Mouse (Mus musculus): Measurements from ENCODE around the gene Scn3b. TPM values are rescaled to one million over a fixed set of nuclear protein-coding genes. Genes with fewer than 3 reads are reported as not detected.

The Scn3b gene
- polyA plus RNA-seq, 1 experiment from 2014 or later = 13.7 TPM

- no peaks in the 10 kb centered on the region for H3K36me3 ChIP-seq
- no peak overlapping the region for H3K9ac ChIP-seq
- 19% methylated on average over 8 of the region's 8 CpGs for WGBS
- peak overlapping the region; percentile 62 for H3K4me2 ChIP-seq (replicated peaks)
- H3K27me3 ChIP-seq = peaks cover 14% of the 10 kb centered on the region
- H3K4me3 ChIP-seq (replicated peaks) = peak overlapping the region; percentile 39
- H3K4me1 ChIP-seq = peaks cover 24% of the 10 kb centered on the region
- no peaks in the 10 kb centered on the region for H3K9me3 ChIP-seq (replicated peaks)
- ATAC-seq (ENCODE audit: insufficient number of reproducible peaks, low FRiP score, low TSS enrichment, low read depth) = no peak
- H3K27ac ChIP-seq (replicated peaks) = no peak overlapping the region
Observed at GRCm38 (mm10) chr9:40269880-40270279, 863 bp downstream of the Scn3b start.

- WGBS = 68% methylated on average over 3 of the region's 3 CpGs
- Histone ChIP-seq H3K4me3 (replicated peaks) (no peak overlapping the region), H3K9me3 (replicated peaks) (no peaks in the 10 kb centered on the region), H3K27me3 (peaks cover 14% of the 10 kb centered on the region), H3K27ac (replicated peaks) (no peak overlapping the region), H3K36me3 (no peaks in the 10 kb centered on the region), H3K9ac (no peak overlapping the region), H3K4me2 (replicated peaks) (no peak overlapping the region), H3K4me1 (peaks cover 24% of the 10 kb centered on the region)
- ATAC-seq (ENCODE audit: insufficient number of reproducible peaks, low FRiP score, low TSS enrichment, low read depth) = no peak
Observed at GRCm38 (mm10) chr9:40271075-40271474, 2.1 kb downstream of the Scn3b start.

- H3K36me3 ChIP-seq = no peaks in the 10 kb centered on the region
- H3K27ac ChIP-seq (replicated peaks) = no peak overlapping the region
- peaks cover 14% of the 10 kb centered on the region for H3K27me3 ChIP-seq
- no peak overlapping the region for H3K4me2 ChIP-seq (replicated peaks)
- H3K4me3 ChIP-seq (replicated peaks) = no peak overlapping the region
- no peaks in the 10 kb centered on the region for H3K9me3 ChIP-seq (replicated peaks)
- peaks cover 21% of the 10 kb centered on the region for H3K4me1 ChIP-seq
- no peak for ATAC-seq (ENCODE audit: insufficient number of reproducible peaks, low FRiP score, low TSS enrichment, low read depth)
- H3K9ac ChIP-seq = no peak overlapping the region
- WGBS = 80% methylated on average over 7 of the region's 7 CpGs
Observed at GRCm38 (mm10) chr9:40272822-40273221, 3.8 kb downstream of the Scn3b start.

- H3K27me3 ChIP-seq = no peaks in the 10 kb centered on the region
- 85% methylated on average over 5 of the region's 5 CpGs for WGBS
- H3K9ac ChIP-seq = no peak overlapping the region
- H3K36me3 ChIP-seq = no peaks in the 10 kb centered on the region
- no peak overlapping the region for H3K4me2 ChIP-seq (replicated peaks)
- no peaks in the 10 kb centered on the region for H3K9me3 ChIP-seq (replicated peaks)
- no peak overlapping the region for H3K4me3 ChIP-seq (replicated peaks)
- no peaks in the 10 kb centered on the region for H3K4me1 ChIP-seq
- no peak for ATAC-seq (ENCODE audit: insufficient number of reproducible peaks, low FRiP score, low TSS enrichment, low read depth)
- H3K27ac ChIP-seq (replicated peaks) = no peak overlapping the region
Observed at GRCm38 (mm10) chr9:40275904-40276303, 6.9 kb downstream of the Scn3b start.

- WGBS = 68% methylated on average over 3 of the region's 3 CpGs
- H3K27ac ChIP-seq (replicated peaks) = no peak overlapping the region
- H3K27me3 ChIP-seq = no peaks in the 10 kb centered on the region
- H3K9ac ChIP-seq = no peak overlapping the region
- no peak for ATAC-seq (ENCODE audit: insufficient number of reproducible peaks, low FRiP score, low TSS enrichment, low read depth)
- H3K4me1 ChIP-seq = no peaks in the 10 kb centered on the region
- H3K4me2 ChIP-seq (replicated peaks) = no peak overlapping the region
- H3K36me3 ChIP-seq = no peaks in the 10 kb centered on the region
- no peak overlapping the region for H3K4me3 ChIP-seq (replicated peaks)
- no peaks in the 10 kb centered on the region for H3K9me3 ChIP-seq (replicated peaks)
Observed at GRCm38 (mm10) chr9:40277671-40278070, 8.7 kb downstream of the Scn3b start.

- ATAC-seq (ENCODE audit: insufficient number of reproducible peaks, low FRiP score, low TSS enrichment, low read depth) = no peak
- no peak overlapping the region for H3K9ac ChIP-seq
- no peaks in the 10 kb centered on the region for H3K9me3 ChIP-seq (replicated peaks)
- H3K4me3 ChIP-seq (replicated peaks) = no peak overlapping the region
- H3K4me2 ChIP-seq (replicated peaks) = no peak overlapping the region
- H3K36me3 ChIP-seq = no peaks in the 10 kb centered on the region
- WGBS = 88% methylated on average over 7 of the region's 7 CpGs
- H3K4me1 ChIP-seq = no peaks in the 10 kb centered on the region
- H3K27ac ChIP-seq (replicated peaks) = no peak overlapping the region
- no peaks in the 10 kb centered on the region for H3K27me3 ChIP-seq
Observed at GRCm38 (mm10) chr9:40279438-40279837, 10.4 kb downstream of the Scn3b start.

GRCm38 (mm10) chr9:40282968-40283367, 14.0 kb downstream of the Scn3b start:
- H3K4me3 ChIP-seq (replicated peaks) = no peak overlapping the region
- WGBS = 55% methylated on average over 7 of the region's 7 CpGs
- H3K4me1 ChIP-seq = no peaks in the 10 kb centered on the region
- H3K36me3 ChIP-seq = no peaks in the 10 kb centered on the region
- H3K4me2 ChIP-seq (replicated peaks) = no peak overlapping the region
- no peaks in the 10 kb centered on the region for H3K27me3 ChIP-seq
- no peak overlapping the region for H3K9ac ChIP-seq
- no peaks in the 10 kb centered on the region for H3K9me3 ChIP-seq (replicated peaks)
- 0 out of 2 replicates have a peak overlapping the region, but pooled peaks have one; percentile 11 for H3K27ac ChIP-seq (replicated peaks)
- no peak for ATAC-seq (ENCODE audit: insufficient number of reproducible peaks, low FRiP score, low TSS enrichment, low read depth)

- Histone ChIP-seq H3K27ac (replicated peaks) (no peak overlapping the region), H3K4me3 (replicated peaks) (no peak overlapping the region), H3K9me3 (replicated peaks) (no peaks in the 10 kb centered on the region), H3K27me3 (no peaks in the 10 kb centered on the region), H3K4me2 (replicated peaks) (no peak overlapping the region), H3K36me3 (0 out of 2 replicates have a peak, but pooled peaks cover 5% of the 10 kb centered on the region), H3K9ac (no peak overlapping the region), H3K4me1 (no peaks in the 10 kb centered on the region)
- no peak for ATAC-seq (ENCODE audit: insufficient number of reproducible peaks, low FRiP score, low TSS enrichment, low read depth)
- 91% methylated on average over 4 of the region's 4 CpGs for WGBS
Observed at GRCm38 (mm10) chr9:40292475-40292874, 23.5 kb downstream of the Scn3b start.

GRCm38 (mm10) chr9:40293286-40293685, 24.3 kb downstream of the Scn3b start:
- no peak for ATAC-seq (ENCODE audit: insufficient number of reproducible peaks, low FRiP score, low TSS enrichment, low read depth)
- WGBS = 95% methylated on average over 8 of the region's 8 CpGs
- H3K27ac ChIP-seq (replicated peaks) = no peak overlapping the region

GRCm38 (mm10) chr9:40293740-40294139, 24.7 kb downstream of the Scn3b start:
- 89% methylated on average over 5 of the region's 5 CpGs for WGBS
- Histone ChIP-seq H3K27ac (replicated peaks) (no peak overlapping the region), H3K4me3 (replicated peaks) (no peak overlapping the region), H3K36me3 (0 out of 2 replicates have a peak, but pooled peaks cover 5% of the 10 kb centered on the region), H3K4me2 (replicated peaks) (no peak overlapping the region), H3K9ac (no peak overlapping the region), H3K27me3 (no peaks in the 10 kb centered on the region), H3K4me1 (no peaks in the 10 kb centered on the region), H3K9me3 (replicated peaks) (no peaks in the 10 kb centered on the region)
- ATAC-seq (ENCODE audit: insufficient number of reproducible peaks, low FRiP score, low TSS enrichment, low read depth) = no peak

More at GRCm38 (mm10) chr9:40293286-40293685, 24.3 kb downstream of the Scn3b start:
- H3K36me3 ChIP-seq = 0 out of 2 replicates have a peak, but pooled peaks cover 5% of the 10 kb centered on the region
- H3K9me3 ChIP-seq (replicated peaks) = no peaks in the 10 kb centered on the region
- no peak overlapping the region for H3K4me2 ChIP-seq (replicated peaks)
- no peak overlapping the region for H3K4me3 ChIP-seq (replicated peaks)
- no peaks in the 10 kb centered on the region for H3K27me3 ChIP-seq
- H3K4me1 ChIP-seq = no peaks in the 10 kb centered on the region
- no peak overlapping the region for H3K9ac ChIP-seq

- WGBS = 90% methylated on average over 5 of the region's 5 CpGs
- ATAC-seq (ENCODE audit: insufficient number of reproducible peaks, low FRiP score, low TSS enrichment, low read depth) = no peak
- Histone ChIP-seq H3K36me3 (0 out of 2 replicates have a peak, but pooled peaks cover 5% of the 10 kb centered on the region), H3K4me3 (replicated peaks) (no peak overlapping the region), H3K9me3 (replicated peaks) (no peaks in the 10 kb centered on the region), H3K27me3 (no peaks in the 10 kb centered on the region), H3K27ac (replicated peaks) (no peak overlapping the region), H3K9ac (no peak overlapping the region), H3K4me1 (no peaks in the 10 kb centered on the region), H3K4me2 (replicated peaks) (no peak overlapping the region)
Observed at GRCm38 (mm10) chr9:40294210-40294609, 25.2 kb downstream of the Scn3b start.

- Histone ChIP-seq H3K27me3 (no peaks in the 10 kb centered on the region), H3K27ac (replicated peaks) (no peak overlapping the region), H3K9ac (no peak overlapping the region), H3K4me2 (replicated peaks) (no peak overlapping the region), H3K9me3 (replicated peaks) (no peaks in the 10 kb centered on the region), H3K4me1 (no peaks in the 10 kb centered on the region), H3K4me3 (replicated peaks) (no peak overlapping the region), H3K36me3 (peaks cover 11% of the 10 kb centered on the region; the same call in 1 of the 2 replicates)
- no peak for ATAC-seq (ENCODE audit: insufficient number of reproducible peaks, low FRiP score, low TSS enrichment, low read depth)
- WGBS = 90% methylated on average over 1 of the region's 1 CpGs
Observed at GRCm38 (mm10) chr9:40294866-40295265, 25.8 kb downstream of the Scn3b start.

Data from embryonic facial prominence, embryonic 15.5 days (tissue).